Mouse (Mus musculus): Measurements from ENCODE around the gene Macrod2. TPM values are rescaled to one million over a fixed set of nuclear protein-coding genes. Genes with fewer than 3 reads are reported as not detected.

Gene Macrod2
- polyA plus RNA-seq, 1 experiment from 2014 or later = 26.5 TPM

DNA sequence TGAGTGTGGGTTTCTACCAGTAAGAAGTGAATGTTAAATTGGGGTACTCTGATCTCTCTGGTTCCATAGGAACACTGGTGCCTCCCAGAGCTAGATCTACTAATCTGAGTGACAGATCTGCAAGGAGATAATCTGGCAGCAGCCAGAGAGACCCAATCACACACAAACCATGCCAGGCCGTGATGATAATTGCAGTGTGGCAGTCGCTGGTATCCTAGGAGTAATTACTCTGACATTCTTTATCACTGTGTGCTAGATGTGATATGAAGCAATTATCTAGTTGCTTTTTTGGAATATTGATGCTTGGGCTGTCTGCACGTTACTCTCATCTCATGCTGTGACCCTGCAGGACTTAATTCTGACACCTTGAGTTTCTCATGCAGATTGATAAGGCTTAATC lies 1518.4 kb downstream of the Macrod2 start:
- WGBS = 49% methylated on average over 3 of the region's 3 CpGs
- H3K27ac ChIP-seq = no peak overlapping the region

GRCm38 (mm10) chr2:141913894-141914293 lies 1518.8 kb downstream of the Macrod2 start:
- Histone ChIP-seq H3K27me3 (ENCODE audit: insufficient read depth, poor library complexity, severe bottlenecking) (no peaks in the 10 kb centered on the region), H3K4me3 (no peak overlapping the region), H3K27ac (no peak overlapping the region), H3K9me3 (no peaks in the 10 kb centered on the region), H3K4me1 (no peaks in the 10 kb centered on the region), H3K36me3 (no peaks in the 10 kb centered on the region)
- WGBS = 82% methylated on average over 6 of the region's 6 CpGs
- no peak for DNase-seq (ENCODE audit: low spot score)

More for the DNA sequence above, 1518.4 kb downstream of the Macrod2 start:
- Histone ChIP-seq H3K36me3 (no peaks in the 10 kb centered on the region), H3K27me3 (ENCODE audit: insufficient read depth, poor library complexity, severe bottlenecking) (no peaks in the 10 kb centered on the region), H3K4me1 (no peaks in the 10 kb centered on the region), H3K4me3 (no peak overlapping the region), H3K9me3 (no peaks in the 10 kb centered on the region)
- DNase-seq (ENCODE audit: low spot score) = no peak

GRCm38 (mm10) chr2:141920377-141920992 lies 1525.4 kb downstream of the Macrod2 start:
- Histone ChIP-seq H3K27me3 (ENCODE audit: insufficient read depth, poor library complexity, severe bottlenecking) (no peaks in the 10 kb centered on the region), H3K4me3 (no peak overlapping the region), H3K9me3 (no peaks in the 10 kb centered on the region), H3K4me1 (no peaks in the 10 kb centered on the region), H3K36me3 (no peaks in the 10 kb centered on the region), H3K27ac (no peak overlapping the region)
- DNase-seq (ENCODE audit: low spot score) = no peak
- 74% methylated on average over 2 of the region's 2 CpGs for WGBS

GRCm38 (mm10) chr2:141935130-141935529 lies 1540.0 kb downstream of the Macrod2 start:
- H3K4me3 ChIP-seq = no peak overlapping the region
- DNase-seq (ENCODE audit: low spot score) = no peak
- H3K27ac ChIP-seq = no peak overlapping the region
- no peaks in the 10 kb centered on the region for H3K4me1 ChIP-seq
- WGBS = 81% methylated on average over 2 of the region's 2 CpGs
- no peaks in the 10 kb centered on the region for H3K36me3 ChIP-seq
- no peaks in the 10 kb centered on the region for H3K9me3 ChIP-seq
- no peaks in the 10 kb centered on the region for H3K27me3 ChIP-seq (ENCODE audit: insufficient read depth, poor library complexity, severe bottlenecking)

DNA sequence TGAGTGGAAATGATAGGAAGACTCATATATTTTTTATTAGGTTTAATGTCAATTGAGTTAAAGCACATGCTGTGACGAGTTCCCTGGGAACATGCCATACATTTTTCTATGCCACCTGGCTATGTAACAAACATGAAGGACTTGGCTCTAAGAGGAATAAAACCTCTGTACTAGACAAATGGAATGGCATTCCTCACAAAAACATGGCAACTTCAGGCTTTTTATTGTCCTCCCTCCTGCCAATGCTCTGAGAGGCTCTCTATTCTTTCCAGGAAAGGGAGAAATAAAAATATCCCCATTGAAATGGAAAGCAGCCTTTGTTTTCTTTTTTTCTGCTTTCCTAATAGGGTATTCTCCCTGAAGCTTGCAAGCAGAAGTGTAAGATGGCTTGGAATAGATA lies 1559.7 kb downstream of the Macrod2 start:
- no peak overlapping the region for H3K4me3 ChIP-seq
- no peaks in the 10 kb centered on the region for H3K27me3 ChIP-seq (ENCODE audit: insufficient read depth, poor library complexity, severe bottlenecking)
- H3K27ac ChIP-seq = no peak overlapping the region
- H3K9me3 ChIP-seq = no peaks in the 10 kb centered on the region
- H3K4me1 ChIP-seq = no peaks in the 10 kb centered on the region
- 76% methylated on average over 1 of the region's 1 CpGs for WGBS
- no peak for DNase-seq (ENCODE audit: low spot score)
- no peaks in the 10 kb centered on the region for H3K36me3 ChIP-seq

GRCm38 (mm10) chr2:141955197-141955596 lies 1560.1 kb downstream of the Macrod2 start:
- Histone ChIP-seq H3K4me3 (no peak overlapping the region), H3K4me1 (no peaks in the 10 kb centered on the region), H3K27me3 (ENCODE audit: insufficient read depth, poor library complexity, severe bottlenecking) (no peaks in the 10 kb centered on the region), H3K9me3 (no peaks in the 10 kb centered on the region), H3K27ac (no peak overlapping the region), H3K36me3 (no peaks in the 10 kb centered on the region)
- no peak for DNase-seq (ENCODE audit: low spot score)
- WGBS = 59% methylated on average over 3 of the region's 3 CpGs

GRCm38 (mm10) chr2:141962868-141963267 lies 1567.8 kb downstream of the Macrod2 start:
- no peak for DNase-seq (ENCODE audit: low spot score)
- Histone ChIP-seq H3K36me3 (no peaks in the 10 kb centered on the region), H3K27ac (no peak overlapping the region), H3K4me1 (no peaks in the 10 kb centered on the region), H3K9me3 (no peaks in the 10 kb centered on the region), H3K4me3 (no peak overlapping the region), H3K27me3 (ENCODE audit: insufficient read depth, poor library complexity, severe bottlenecking) (no peaks in the 10 kb centered on the region)
- 82% methylated on average over 1 of the region's 1 CpGs for WGBS

DNA sequence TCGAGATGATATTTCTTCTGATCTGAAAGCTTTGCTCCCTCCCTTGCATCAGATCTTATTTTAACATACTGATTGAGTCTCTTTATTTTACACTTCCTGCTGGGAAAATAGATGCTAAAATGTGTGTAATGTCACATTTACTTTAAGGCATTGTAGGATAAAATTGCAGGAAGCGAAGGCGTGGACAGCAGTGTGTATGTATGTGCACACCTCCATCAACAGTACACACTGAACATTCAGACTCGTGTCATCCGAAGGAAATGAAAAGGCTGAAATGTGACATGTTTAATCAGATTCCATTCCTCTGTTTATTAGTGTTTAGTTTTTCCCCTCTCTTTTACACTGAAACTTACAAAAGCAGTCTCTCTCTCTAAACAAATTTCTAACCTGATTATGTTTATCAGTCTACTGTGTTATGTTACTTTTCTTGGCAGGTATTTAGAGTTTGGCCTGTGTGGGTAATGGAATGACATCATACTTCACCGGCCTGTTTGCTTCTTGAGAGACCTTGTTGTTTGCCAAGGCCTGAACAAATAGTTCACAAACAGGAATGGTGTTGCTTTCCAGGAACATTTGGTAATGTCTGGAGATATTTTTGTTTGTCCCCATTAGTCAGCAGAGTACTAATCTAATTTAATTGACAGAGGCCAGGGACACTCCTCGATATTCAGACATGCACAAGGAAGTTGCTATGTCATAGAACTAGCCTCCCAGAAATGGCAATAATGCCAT lies 1588.7 kb downstream of the Macrod2 start:
- 79% methylated on average over 7 of the region's 7 CpGs for WGBS
- Histone ChIP-seq H3K4me3 (no peak overlapping the region), H3K9me3 (no peaks in the 10 kb centered on the region), H3K36me3 (no peaks in the 10 kb centered on the region), H3K27ac (no peak overlapping the region), H3K27me3 (ENCODE audit: insufficient read depth, poor library complexity, severe bottlenecking) (no peaks in the 10 kb centered on the region), H3K4me1 (no peaks in the 10 kb centered on the region)
- DNase-seq (ENCODE audit: low spot score) = no peak

GRCm38 (mm10) chr2:141998901-141999300 lies 1603.8 kb downstream of the Macrod2 start:
- WGBS = 84% methylated on average over 6 of the region's 6 CpGs
- no peak for DNase-seq (ENCODE audit: low spot score)
- Histone ChIP-seq H3K36me3 (no peaks in the 10 kb centered on the region), H3K4me3 (no peak overlapping the region), H3K9me3 (no peaks in the 10 kb centered on the region), H3K4me1 (no peaks in the 10 kb centered on the region), H3K27ac (no peak overlapping the region), H3K27me3 (ENCODE audit: insufficient read depth, poor library complexity, severe bottlenecking) (peaks cover 27% of the 10 kb centered on the region; the same call in 1 of the 2 replicates)

DNA sequence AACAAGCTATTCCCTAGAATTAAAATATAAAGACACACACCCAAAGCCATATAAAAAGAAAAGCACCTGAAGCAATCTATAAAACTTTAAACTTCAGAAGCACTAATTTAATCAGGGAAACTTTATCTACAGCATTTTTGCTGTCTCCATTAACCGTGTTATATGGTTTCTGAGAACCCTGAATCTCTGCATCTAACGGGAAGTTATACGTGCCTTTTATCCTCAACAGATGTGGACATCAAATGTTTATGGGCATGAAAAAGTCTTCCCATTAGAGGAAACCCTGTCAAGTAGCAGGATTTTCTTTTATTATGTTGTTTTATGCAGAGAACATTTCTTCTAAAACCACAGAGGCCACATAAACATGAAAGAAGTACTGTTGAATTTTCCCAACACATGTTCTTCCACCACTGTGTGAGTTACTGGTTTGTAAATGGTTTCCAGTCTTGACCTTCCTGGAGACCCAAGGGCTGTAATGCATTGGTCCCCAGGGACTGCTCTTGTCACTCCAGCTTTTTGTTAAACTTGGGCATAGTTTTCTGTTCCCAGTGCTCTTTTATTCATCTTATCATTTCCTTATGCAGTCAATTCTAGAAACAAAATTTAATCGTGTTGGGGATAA lies 1629.5 kb downstream of the Macrod2 start:
- Histone ChIP-seq H3K27me3 (ENCODE audit: insufficient read depth, poor library complexity, severe bottlenecking) (no peaks in the 10 kb centered on the region), H3K9me3 (no peaks in the 10 kb centered on the region), H3K36me3 (no peaks in the 10 kb centered on the region), H3K4me1 (no peaks in the 10 kb centered on the region), H3K4me3 (no peak overlapping the region), H3K27ac (no peak overlapping the region)
- WGBS = 81% methylated on average over 4 of the region's 4 CpGs
- no peak for DNase-seq (ENCODE audit: low spot score)

- H3K4me3 ChIP-seq = no peak overlapping the region
- no peak for DNase-seq (ENCODE audit: low spot score)
- no peaks in the 10 kb centered on the region for H3K27me3 ChIP-seq (ENCODE audit: insufficient read depth, poor library complexity, severe bottlenecking)
- H3K36me3 ChIP-seq = no peaks in the 10 kb centered on the region
- no peaks in the 10 kb centered on the region for H3K4me1 ChIP-seq
- H3K9me3 ChIP-seq = no peaks in the 10 kb centered on the region
- H3K27ac ChIP-seq = no peak overlapping the region
Measured at GRCm38 (mm10) chr2:142026721-142027120, 1631.6 kb downstream of the Macrod2 start.

DNA sequence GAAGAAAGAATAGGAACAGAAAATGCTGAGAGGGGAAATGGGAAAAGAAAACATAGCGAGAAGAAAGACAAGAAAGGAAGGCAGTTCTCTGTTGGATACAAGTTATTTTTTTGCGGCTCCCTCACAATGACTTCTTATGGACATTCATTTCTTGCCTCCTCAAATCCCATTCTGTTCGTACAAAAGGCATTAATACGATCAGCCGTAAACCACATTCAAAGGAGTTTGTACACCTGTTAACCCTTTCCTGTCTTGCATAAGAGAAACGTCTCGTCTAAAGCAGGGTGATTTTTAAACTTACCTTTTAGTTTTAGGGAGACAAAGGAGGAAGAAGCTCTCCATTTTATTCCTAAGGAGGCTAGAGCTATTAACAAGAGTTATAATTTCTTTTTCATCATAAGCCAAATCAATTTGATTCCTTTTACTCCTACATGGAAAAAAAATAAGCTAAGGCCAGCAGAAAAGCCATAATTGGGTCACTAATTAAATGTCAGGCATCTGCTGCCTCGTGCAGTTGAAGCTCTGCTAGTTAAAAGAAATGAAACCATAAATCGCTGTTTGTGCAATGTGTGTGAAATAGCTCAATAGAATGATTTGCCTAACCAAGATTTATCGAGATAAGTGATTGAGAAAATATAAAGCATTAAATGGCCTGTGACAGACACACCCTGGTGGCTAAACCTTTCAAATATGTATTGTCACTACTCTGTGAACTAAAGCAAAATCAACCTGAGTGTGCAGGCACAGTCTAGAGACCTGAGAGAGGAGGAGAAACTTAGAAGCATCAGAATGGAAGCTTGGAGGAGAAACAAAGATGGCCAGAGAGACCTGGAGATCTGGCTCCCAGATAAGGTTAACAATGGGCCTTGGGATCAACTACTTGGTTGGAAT lies 1635.9 kb downstream of the Macrod2 start:
- Histone ChIP-seq H3K36me3 (no peaks in the 10 kb centered on the region), H3K9me3 (no peaks in the 10 kb centered on the region), H3K4me3 (no peak overlapping the region), H3K27ac (no peak overlapping the region), H3K27me3 (ENCODE audit: insufficient read depth, poor library complexity, severe bottlenecking) (no peaks in the 10 kb centered on the region), H3K4me1 (no peaks in the 10 kb centered on the region)
- DNase-seq (ENCODE audit: low spot score) = no peak
- 75% methylated on average over 10 of the region's 10 CpGs for WGBS

GRCm38 (mm10) chr2:142055576-142055975 lies 1660.5 kb downstream of the Macrod2 start:
- H3K27me3 ChIP-seq (ENCODE audit: insufficient read depth, poor library complexity, severe bottlenecking) = no peaks in the 10 kb centered on the region
- no peaks in the 10 kb centered on the region for H3K9me3 ChIP-seq
- 86% methylated on average over 6 of the region's 6 CpGs for WGBS
- no peak for DNase-seq (ENCODE audit: low spot score)
- no peaks in the 10 kb centered on the region for H3K36me3 ChIP-seq
- no peak overlapping the region for H3K27ac ChIP-seq
- H3K4me1 ChIP-seq = peaks cover 9% of the 10 kb centered on the region
- no peak overlapping the region for H3K4me3 ChIP-seq

Measured in heart, embryonic 10.5 days (tissue).